Mouse (Mus musculus) spleen, adult 2 months (tissue): Measurements from ENCODE around the gene Vapb. TPM values are rescaled to one million over a fixed set of nuclear protein-coding genes. Genes with fewer than 3 reads are reported as not detected.

Experiments used
- DNase-seq, 2 experiments: peaks; one replicate each; pipeline versions ENCODE4 v3.0.0 to v3.0.0-alpha.2; 2012 to 2021; ENCODE audit warnings: low spot score in 2 of 2, low read depth in 1 of 2
- H3K27ac ChIP-seq: fragments of 200-500 bp; 2 replicates; pipeline ENCODE4 v1.5.1; 2012; ENCODE audit warnings: low read length, inconsistent platforms; ENCODE audit not compliant: insufficient read depth
- H3K27me3 ChIP-seq: fragments of 200-500 bp; 2 replicates; pipeline ENCODE4 v1.6.1; 2012; ENCODE audit warnings: mild to moderate bottlenecking, moderate library complexity, low read length, inconsistent platforms; ENCODE audit not compliant: control insufficient read depth, insufficient read depth
- H3K36me3 ChIP-seq: fragments of 200-500 bp; 2 replicates; pipeline ENCODE4 v1.6.1; 2012; ENCODE audit warnings: mild to moderate bottlenecking, low read length, inconsistent platforms; ENCODE audit not compliant: control insufficient read depth, insufficient read depth
- H3K4me1 ChIP-seq: fragments of 200-500 bp; 2 replicates; pipeline ENCODE4 v1.6.1; 2011; ENCODE audit warnings: inconsistent platforms; ENCODE audit not compliant: control insufficient read depth, insufficient read depth, insufficient read length
- H3K4me3 ChIP-seq: fragments of 200-500 bp; 2 replicates; pipeline ENCODE4 v1.5.1; 2011; ENCODE audit warnings: mild to moderate bottlenecking, inconsistent platforms; ENCODE audit not compliant: insufficient read depth, insufficient read length; ENCODE audit errors: extremely low read depth
- CTCF ChIP-seq: fragments of 200-500 bp; IDR thresholded peaks from 2 replicates; pipeline ENCODE4 v1.5.1; 2011; ENCODE audit warnings: mild to moderate bottlenecking, inconsistent platforms; ENCODE audit not compliant: insufficient read depth, insufficient read length, insufficient replicate concordance; ENCODE audit errors: extremely low read depth
- POLR2A ChIP-seq: fragments of 200-500 bp; IDR thresholded peaks from 2 replicates; pipeline ENCODE4 v1.6.1; 2011; ENCODE audit warnings: low read depth, low read length, inconsistent platforms
- WGBS: fragments of 180-500 bp; shearing (Covaris S2); methylation state at CpG from one replicate; pipeline ENCODE4 v1.1.7; 2018; 5-methylcytosine and 5-hydroxymethylcytosine counted together
- polyA plus RNA-seq: library from polyadenylated mRNA; depleted of rRNA; stranded (reverse); fragments of >200 nt; gene quantifications from 2 replicates; pipeline ENCODE4 v1.2.3, GENCODE M21; 2012

Gene Vapb
- polyA plus RNA-seq, 1 experiment = 6.9 TPM

DNA sequence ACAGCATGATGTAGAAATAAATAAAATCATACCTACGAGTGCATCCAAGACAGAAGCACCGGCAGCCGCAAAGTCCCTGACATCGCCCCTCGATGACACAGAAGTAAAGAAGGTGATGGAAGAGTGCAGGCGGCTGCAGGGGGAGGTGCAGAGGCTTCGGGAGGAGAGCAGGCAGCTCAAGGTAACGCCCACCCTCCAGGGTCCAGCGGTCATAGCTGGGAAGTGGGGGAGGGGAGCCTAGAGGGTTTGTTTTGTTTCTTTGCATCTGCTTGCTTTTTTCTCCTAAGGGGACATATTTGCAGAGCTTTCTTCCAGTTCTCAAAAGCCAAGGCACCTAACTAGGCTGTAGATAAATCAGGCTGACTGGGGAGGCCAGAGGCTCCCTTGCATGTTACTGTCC is 38.8 kb downstream of the Vapb start:
- no peak for DNase-seq
- 93% methylated on average over 9 of the region's 9 CpGs for WGBS
- no peak for TF ChIP-seq POLR2A
- TF ChIP-seq CTCF = no peak
- Histone ChIP-seq H3K27me3 (no peaks in the 10 kb centered on the region), H3K36me3 (peaks cover 27% of the 10 kb centered on the region), H3K4me3 (no peak overlapping the region), H3K4me1 (no peaks in the 10 kb centered on the region), H3K27ac (no peak overlapping the region)

DNA sequence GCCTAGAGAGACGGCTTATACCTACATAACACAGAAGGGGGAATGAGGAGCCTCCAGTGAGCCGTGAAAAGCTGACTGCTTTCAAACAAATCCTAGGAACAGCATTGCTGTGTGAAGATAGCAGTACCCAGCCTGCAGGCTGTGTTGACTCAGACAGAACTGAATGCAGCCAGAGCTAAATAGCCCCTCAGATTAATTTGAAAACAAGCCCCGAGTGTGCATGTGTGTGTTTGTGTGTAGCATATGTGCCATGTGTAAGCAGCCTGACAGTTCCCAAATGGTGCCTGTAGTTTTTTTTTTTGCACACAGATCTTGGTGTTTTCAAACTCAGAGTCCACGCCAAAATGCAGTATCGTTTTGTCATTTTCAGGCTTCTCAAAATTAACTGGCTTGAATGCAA is 43.6 kb downstream of the Vapb start:
- DNase-seq = no peak
- TF ChIP-seq CTCF (no peak), POLR2A (no peak)
- 91% methylated on average over 5 of the region's 5 CpGs for WGBS
- Histone ChIP-seq H3K36me3 (peaks cover 26% of the 10 kb centered on the region), H3K4me1 (peaks cover 8% of the 10 kb centered on the region; the same call in 1 of the 2 replicates), H3K27ac (no peak overlapping the region), H3K4me3 (no peak overlapping the region), H3K27me3 (no peaks in the 10 kb centered on the region)

DNA sequence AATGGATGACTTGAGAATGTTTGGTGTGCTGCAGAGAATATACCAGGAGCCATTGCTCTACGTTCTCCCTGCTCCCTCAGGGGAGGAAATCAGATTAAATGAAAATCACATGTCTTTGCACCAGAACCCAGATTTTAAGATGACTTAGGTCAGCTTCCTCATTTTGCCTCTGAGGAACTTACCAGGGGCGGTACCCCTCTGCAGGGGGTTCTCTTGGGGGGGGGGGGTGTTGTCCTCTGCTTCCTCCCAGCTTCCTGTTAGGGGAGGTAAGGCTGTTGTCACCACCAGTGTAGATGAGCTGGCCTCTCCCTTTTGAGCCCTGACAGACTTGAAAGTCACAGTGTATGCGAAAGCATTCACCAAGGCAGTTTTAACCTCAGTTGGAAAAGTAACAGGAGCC is 47.1 kb downstream of the Vapb start:
- Histone ChIP-seq H3K4me1 (peaks cover 8% of the 10 kb centered on the region; the same call in 1 of the 2 replicates), H3K36me3 (peaks cover 3% of the 10 kb centered on the region), H3K4me3 (no peak overlapping the region), H3K27me3 (no peaks in the 10 kb centered on the region), H3K27ac (peak overlapping the region; percentile 55)
- peak; percentile 12 to 22 for DNase-seq
- 25% methylated on average over 3 of the region's 3 CpGs for WGBS
- TF ChIP-seq CTCF = no peak

DNA sequence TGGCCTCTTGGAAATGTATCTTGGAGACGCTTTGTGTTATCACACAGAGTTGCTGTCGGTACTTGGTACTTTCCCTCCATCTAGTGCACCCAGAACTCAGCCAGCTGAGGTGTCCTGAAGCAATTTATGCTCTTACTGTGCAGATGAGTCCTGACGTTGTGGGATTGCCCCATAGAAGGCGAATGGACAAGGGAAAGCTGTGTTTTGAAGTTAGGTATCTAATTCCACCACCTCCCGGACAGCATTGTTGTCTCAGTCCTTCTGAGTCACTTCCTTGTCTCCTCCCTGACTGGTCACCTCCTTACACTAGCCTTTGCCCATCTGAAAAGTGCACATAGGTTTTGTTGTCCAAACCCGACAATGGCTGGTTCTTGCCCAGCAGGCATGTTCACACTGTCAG is 47.6 kb downstream of the Vapb start:
- 63% methylated on average over 6 of the region's 6 CpGs for WGBS
- no peak for TF ChIP-seq POLR2A
- TF ChIP-seq CTCF = no peak
- Histone ChIP-seq H3K27ac (peak overlapping the region; percentile 55), H3K27me3 (no peaks in the 10 kb centered on the region), H3K4me1 (peaks cover 8% of the 10 kb centered on the region; the same call in 1 of the 2 replicates), H3K4me3 (no peak overlapping the region), H3K36me3 (no peaks in the 10 kb centered on the region)
- no peak for DNase-seq

DNA sequence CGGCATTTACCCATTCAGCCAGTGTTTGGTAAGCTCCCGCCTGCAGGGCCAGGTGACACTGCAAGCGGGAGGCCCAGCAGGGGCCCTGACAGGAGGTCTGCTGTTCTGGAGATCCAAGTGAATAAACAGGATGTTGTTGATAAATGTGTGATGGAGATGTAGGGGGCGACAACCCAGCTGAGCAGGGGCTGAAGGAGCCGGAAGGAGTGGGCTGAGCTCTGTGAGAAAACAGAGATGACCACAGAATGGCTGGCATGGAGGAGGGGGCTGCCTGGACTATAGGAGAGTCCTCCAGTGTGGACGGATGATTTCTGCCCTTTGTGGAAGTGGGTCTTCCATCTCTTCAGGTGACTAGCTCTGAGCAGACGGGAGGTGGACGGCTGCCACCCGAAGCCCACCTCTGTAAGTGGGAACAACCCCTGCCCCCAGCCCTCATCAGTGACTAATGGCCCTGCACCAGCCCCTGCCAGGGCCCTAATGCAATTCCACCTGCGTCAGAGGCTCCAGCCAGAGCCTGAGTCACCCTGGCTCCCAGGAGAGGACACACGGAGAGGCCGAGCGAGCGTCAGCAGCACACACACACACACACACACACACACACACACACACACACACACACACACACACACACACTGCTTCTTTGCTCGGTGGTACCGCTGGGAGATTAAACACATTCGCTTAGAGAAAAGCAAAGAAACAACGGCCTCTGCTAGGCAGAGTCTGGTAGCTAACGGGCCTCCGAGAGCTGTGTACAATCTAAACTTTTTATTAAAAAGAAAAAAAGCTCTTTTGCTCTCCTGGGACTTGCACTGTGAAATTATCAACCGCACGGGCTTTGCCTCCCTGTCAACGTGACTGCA is 52.9 kb downstream of the Vapb start:
- H3K27me3 ChIP-seq = no peaks in the 10 kb centered on the region
- no peaks in the 10 kb centered on the region for H3K4me1 ChIP-seq
- WGBS = 64% methylated on average over 23 of the region's 23 CpGs
- H3K27ac ChIP-seq = no peak overlapping the region
- no peaks in the 10 kb centered on the region for H3K36me3 ChIP-seq
- no peak overlapping the region for H3K4me3 ChIP-seq
- DNase-seq = no peak
- TF ChIP-seq CTCF (no peak), POLR2A (no peak)

DNA sequence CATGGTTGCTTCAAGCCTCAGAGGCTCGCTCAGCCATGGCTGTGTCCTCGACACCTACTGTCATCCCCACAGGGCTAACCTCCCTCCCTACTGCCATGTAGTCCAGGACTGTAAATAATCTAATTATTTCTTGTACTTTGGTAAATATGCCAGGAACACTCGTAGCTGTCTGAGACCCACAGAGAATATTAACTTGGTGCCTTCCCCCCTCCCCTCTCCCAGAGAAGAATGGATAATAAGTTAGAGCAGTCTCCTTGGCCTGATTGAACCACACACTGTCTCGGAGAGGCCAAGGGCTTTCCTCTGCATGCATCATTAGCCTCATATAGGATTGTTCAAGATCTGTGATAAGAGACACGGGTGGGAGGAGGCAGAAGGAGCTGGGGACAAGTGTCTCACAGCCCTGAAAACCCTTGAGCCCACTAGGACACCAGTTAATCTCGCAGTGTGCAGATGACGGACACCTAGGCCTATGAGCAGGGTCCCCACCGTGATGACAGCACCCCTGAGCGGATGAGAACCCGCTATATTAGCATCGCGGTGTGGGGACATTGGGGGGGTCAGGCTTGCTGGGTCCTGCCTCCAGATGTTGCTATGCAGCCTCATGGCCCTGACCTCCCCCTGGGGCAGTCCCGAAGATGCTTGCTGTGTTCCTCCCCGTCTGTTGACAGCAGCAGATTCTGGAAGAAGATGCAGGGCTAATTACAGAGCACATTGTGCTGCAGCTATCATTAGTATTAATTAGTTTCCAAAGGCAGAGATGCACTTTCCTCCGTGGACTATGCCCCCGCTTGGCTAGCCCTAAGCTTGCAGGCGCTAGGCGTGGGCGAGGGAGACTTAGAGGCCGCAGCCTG is 54.8 kb downstream of the Vapb start:
- Histone ChIP-seq H3K4me3 (no peak overlapping the region), H3K36me3 (no peaks in the 10 kb centered on the region), H3K4me1 (no peaks in the 10 kb centered on the region), H3K27ac (no peak overlapping the region), H3K27me3 (no peaks in the 10 kb centered on the region)
- no peak for DNase-seq
- 92% methylated on average over 20 of the region's 20 CpGs for WGBS
- TF ChIP-seq POLR2A (no peak), CTCF (no peak)

DNA sequence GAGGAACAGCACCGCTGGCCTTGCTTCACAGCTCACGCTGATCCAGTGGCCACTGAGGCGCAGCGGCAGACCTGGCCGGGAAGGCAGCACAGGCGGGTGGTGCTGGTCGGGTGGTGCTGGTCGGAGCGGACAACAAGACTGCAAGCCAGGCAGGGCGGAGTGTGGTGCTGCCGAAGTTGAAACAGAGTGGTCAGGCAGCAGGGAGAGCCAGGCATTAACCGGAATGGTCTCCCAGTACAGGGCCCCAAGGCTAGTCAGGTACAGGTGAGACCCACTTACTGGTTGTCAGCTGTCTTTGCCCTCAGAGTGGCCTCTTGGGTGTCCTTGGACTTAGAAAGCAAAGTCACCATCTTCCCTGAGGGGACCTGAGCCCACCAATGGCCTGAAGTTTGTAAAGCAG is 56.7 kb downstream of the Vapb start:
- Histone ChIP-seq H3K27ac (no peak overlapping the region), H3K36me3 (no peaks in the 10 kb centered on the region), H3K27me3 (no peaks in the 10 kb centered on the region), H3K4me1 (no peaks in the 10 kb centered on the region), H3K4me3 (no peak overlapping the region)
- TF ChIP-seq POLR2A = no peak
- TF ChIP-seq CTCF = no peak
- no peak for DNase-seq
- WGBS = 95% methylated on average over 12 of the region's 12 CpGs
